Mouse (Mus musculus): ENCODE measurements around the gene Serpinb1c.
"Not testable (repeated sequence)": the region's sequence is repeated elsewhere in the genome, so short reads cannot be mapped to it uniquely, and the experiment has no call there.

Serpinb1c gene

GRCm38 (mm10) chr13:32864529-32864928, 33.5 kb downstream of the Serpinb1c start:
- not testable (repeated sequence) for DNase-seq

GRCm38 (mm10) chr13:32863456-32863855, 34.6 kb downstream of the Serpinb1c start:
- no peak for DNase-seq

- DNase-seq, result no peak
These were observed 37.2 kb downstream of the Serpinb1c start for GRCm38 (mm10) chr13:32860821-32861220.

- no peak for DNase-seq
These were observed 44.9 kb downstream of the Serpinb1c start for GRCm38 (mm10) chr13:32853073-32853472.

- DNase-seq, result no peak
These were observed 45.5 kb downstream of the Serpinb1c start for GRCm38 (mm10) chr13:32852539-32852938.

- peak; percentile 63 to 74 for DNase-seq
These were observed 46.0 kb downstream of the Serpinb1c start for GRCm38 (mm10) chr13:32851967-32852366.

- peak; percentile 63 to 71 for DNase-seq
These were observed 47.2 kb downstream of the Serpinb1c start, which contains the start of gene Serpinb1a for GRCm38 (mm10) chr13:32850668-32851404. Serpinb1a (minus strand) TSS chr13:32851185.

- DNase-seq, result no peak
These were observed 47.9 kb downstream of the Serpinb1c start for GRCm38 (mm10) chr13:32850156-32850555.

- DNase-seq, result no peak
These were observed 48.4 kb downstream of the Serpinb1c start for GRCm38 (mm10) chr13:32849531-32850123.

GRCm38 (mm10) chr13:32849092-32849491, 48.9 kb downstream of the Serpinb1c start:
- peak in 1 of 2 experiments; percentile 21 for DNase-seq

GRCm38 (mm10) chr13:32846221-32846620, 51.8 kb downstream of the Serpinb1c start:
- no peak for DNase-seq

GRCm38 (mm10) chr13:32841349-32841748, 56.7 kb downstream of the Serpinb1c start:
- no peak for DNase-seq

GRCm38 (mm10) chr13:32839314-32839713, 58.7 kb downstream of the Serpinb1c start:
- DNase-seq, result no peak

GRCm38 (mm10) chr13:32834513-32834912, 63.5 kb downstream of the Serpinb1c start:
- DNase-seq, result no peak

- DNase-seq, result no peak
These were observed 64.8 kb downstream of the Serpinb1c start for GRCm38 (mm10) chr13:32833237-32833636.

- DNase-seq, result no peak
These were observed 65.2 kb downstream of the Serpinb1c start for GRCm38 (mm10) chr13:32832776-32833175.

- DNase-seq, result no peak
These were observed 66.3 kb downstream of the Serpinb1c start for GRCm38 (mm10) chr13:32831505-32832273.
